Mouse (Mus musculus): ENCODE results near the gene Scube3. TPM values are rescaled to one million over a fixed set of nuclear protein-coding genes. Genes with fewer than 3 reads are reported as not detected.

The Scube3 gene
- polyA plus RNA-seq, 1 experiment from 2014 or later: 5.2 TPM

DNA sequence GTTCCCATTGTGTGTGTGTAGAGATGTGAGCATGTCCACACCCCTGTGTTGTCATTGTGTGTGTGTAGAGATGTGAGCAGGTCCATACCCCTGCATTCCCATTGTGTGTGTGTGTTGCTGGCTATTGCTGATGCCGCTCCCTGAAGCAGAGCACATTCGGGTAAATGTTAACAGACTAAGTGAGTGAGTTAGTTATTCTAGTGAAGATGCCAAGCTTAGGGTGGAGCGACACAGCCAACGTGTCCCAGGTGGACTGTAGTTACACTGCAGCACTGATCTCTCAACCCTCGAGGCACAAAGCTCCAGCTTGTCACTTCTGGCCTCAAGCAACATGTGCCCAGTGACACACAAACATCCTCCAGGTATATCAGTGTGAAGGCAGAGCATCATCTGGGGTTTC, 46.4 kb downstream of the Scube3 start:
- Histone ChIP-seq H3K4me2 (no peak overlapping the region), H3K9ac (no peak overlapping the region), H3K4me1 (replicated peaks) (peaks cover 2% of the 10 kb centered on the region; the same call in 1 of the 2 replicates), H3K36me3 (peaks cover 44% of the 10 kb centered on the region), H3K9me3 (no peaks in the 10 kb centered on the region), H3K27ac (replicated peaks) (no peak overlapping the region), H3K27me3 (no peaks in the 10 kb centered on the region), H3K4me3 (no peak overlapping the region)
- ATAC-seq (ENCODE audit: low read depth): no peak
- 92% methylated on average over 5 of the region's 5 CpGs for WGBS

DNA sequence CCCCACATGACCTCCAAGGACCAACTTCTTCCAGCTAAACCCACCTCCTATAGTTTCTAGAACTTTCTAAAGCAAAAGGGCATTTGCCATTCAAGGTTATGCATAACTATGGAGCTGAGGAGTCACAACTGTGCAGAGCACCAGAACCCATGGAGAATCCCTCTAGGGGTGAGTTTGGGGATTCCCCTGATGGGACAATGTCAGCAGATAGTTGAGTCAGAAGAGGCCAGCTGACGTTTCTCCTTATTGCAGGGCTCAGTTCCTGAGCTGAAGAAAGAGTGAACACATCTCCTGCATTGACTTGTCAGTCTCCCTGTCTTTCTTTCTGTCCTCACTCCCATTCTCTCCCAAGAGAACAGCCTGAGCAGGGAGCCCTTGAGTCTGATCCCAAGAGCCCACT, 50.8 kb downstream of the Scube3 start:
- 78% methylated on average over 1 of the region's 1 CpGs for WGBS
- Histone ChIP-seq H3K9me3 (no peaks in the 10 kb centered on the region), H3K9ac (no peak overlapping the region), H3K36me3 (peaks cover 75% of the 10 kb centered on the region), H3K27ac (replicated peaks) (no peak overlapping the region), H3K27me3 (no peaks in the 10 kb centered on the region), H3K4me2 (no peak overlapping the region), H3K4me3 (no peak overlapping the region), H3K4me1 (replicated peaks) (0 out of 2 replicates have a peak, but pooled peaks cover 3% of the 10 kb centered on the region)
- ATAC-seq (ENCODE audit: low read depth): no peak

DNA sequence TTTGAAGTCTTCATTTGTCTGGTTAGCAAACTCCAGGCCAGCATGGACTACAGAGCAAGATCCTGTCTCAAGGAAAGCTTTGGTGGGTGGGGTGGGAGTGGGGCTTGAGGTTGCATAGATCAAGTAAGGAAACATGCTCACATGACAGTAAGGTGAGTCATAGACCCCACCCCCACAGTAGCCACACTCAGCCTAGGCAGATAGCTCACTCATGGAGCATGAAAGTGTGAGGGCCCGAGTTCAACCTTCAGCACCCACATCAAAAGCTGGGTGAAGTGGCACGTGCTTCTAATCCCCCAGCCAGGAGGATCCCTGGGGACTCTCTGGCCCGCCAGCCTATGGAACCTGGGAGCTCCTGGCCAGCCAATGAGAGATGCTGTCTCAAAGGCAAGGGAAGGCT, 51.6 kb downstream of the Scube3 start:
- Histone ChIP-seq H3K4me1 (replicated peaks) (0 out of 2 replicates have a peak, but pooled peaks cover 3% of the 10 kb centered on the region), H3K27ac (replicated peaks) (no peak overlapping the region), H3K27me3 (no peaks in the 10 kb centered on the region), H3K9me3 (no peaks in the 10 kb centered on the region), H3K9ac (no peak overlapping the region), H3K4me2 (no peak overlapping the region), H3K4me3 (no peak overlapping the region), H3K36me3 (peaks cover 83% of the 10 kb centered on the region)
- 86% methylated on average over 3 of the region's 3 CpGs for WGBS
- ATAC-seq (ENCODE audit: low read depth): no peak

DNA sequence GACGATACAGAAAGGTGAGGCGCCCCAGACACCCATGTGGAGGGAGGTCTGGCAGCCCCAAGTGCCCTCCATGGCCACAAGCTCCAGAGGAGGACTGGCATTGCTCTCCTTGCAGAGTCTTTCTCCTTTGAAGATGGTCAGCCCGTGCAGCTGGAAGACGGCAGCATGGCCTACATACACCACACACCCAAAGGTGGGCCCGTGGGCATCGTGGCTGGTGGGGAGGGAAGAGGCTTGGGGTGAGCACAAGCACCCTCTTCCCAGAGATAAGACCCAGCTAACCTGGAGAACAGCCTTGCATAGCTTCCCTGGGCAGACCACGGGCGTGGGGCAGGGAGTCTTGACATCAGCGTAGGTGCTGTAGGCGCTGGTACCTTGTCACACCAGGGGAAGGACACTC, 53.1 kb downstream of the Scube3 start:
- WGBS: 97% methylated on average over 10 of the region's 10 CpGs
- no peak overlapping the region for H3K4me2 ChIP-seq
- no peak for ATAC-seq (ENCODE audit: low read depth)
- H3K4me3 ChIP-seq: no peak overlapping the region
- 0 out of 2 replicates have a peak, but pooled peaks cover 3% of the 10 kb centered on the region for H3K4me1 ChIP-seq (replicated peaks)
- no peak overlapping the region for H3K27ac ChIP-seq (replicated peaks)
- H3K27me3 ChIP-seq: no peaks in the 10 kb centered on the region
- peaks cover 89% of the 10 kb centered on the region for H3K36me3 ChIP-seq
- no peaks in the 10 kb centered on the region for H3K9me3 ChIP-seq
- no peak overlapping the region for H3K9ac ChIP-seq

DNA sequence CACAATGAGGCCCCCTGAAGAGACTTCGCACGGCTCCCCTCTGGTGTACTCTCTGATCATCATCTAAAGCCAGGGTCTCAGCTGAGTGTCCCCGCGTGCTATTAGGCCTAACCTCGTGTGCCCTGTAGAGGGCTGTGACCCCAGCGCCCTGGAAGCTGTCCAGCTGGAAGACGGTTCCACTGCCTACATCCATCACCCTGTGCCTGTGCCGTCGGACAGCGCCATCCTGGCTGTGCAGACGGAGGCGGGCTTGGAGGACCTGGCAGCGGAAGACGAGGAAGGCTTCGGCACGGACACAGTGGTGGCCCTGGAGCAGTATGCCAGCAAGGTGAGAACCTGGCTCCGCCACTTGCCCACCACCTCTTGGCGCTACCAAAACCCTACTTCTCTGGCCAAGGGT, 55.7 kb downstream of the Scube3 start:
- Histone ChIP-seq H3K36me3 (peaks cover 91% of the 10 kb centered on the region), H3K4me2 (no peak overlapping the region), H3K4me1 (replicated peaks) (0 out of 2 replicates have a peak, but pooled peaks cover 3% of the 10 kb centered on the region), H3K27ac (replicated peaks) (no peak overlapping the region; the same call in 1 of the 2 replicates), H3K27me3 (no peaks in the 10 kb centered on the region), H3K9ac (no peak overlapping the region), H3K9me3 (no peaks in the 10 kb centered on the region), H3K4me3 (no peak overlapping the region)
- WGBS: 76% methylated on average over 18 of the region's 18 CpGs
- no peak for ATAC-seq (ENCODE audit: low read depth)

DNA sequence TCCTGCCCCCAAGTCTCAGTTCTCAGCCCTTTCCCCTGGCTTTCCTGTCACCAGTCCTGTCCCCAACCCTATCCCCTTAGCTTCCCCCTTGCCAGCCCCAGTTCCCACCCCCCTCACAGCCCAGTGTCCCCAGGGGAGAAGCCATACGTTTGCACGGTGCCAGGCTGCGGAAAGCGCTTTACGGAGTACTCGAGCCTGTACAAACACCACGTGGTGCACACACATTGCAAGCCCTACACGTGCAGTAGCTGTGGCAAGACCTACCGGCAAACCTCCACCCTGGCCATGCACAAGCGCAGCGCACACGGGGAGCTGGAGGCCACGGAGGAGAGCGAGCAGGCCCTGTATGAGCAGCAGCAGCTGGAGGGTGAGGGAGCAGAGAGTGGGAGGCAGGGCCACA, 60.0 kb downstream of the Scube3 start:
- no peak overlapping the region for H3K4me3 ChIP-seq
- H3K4me1 ChIP-seq (replicated peaks): peaks cover 3% of the 10 kb centered on the region; the same call in 1 of the 2 replicates
- no peak overlapping the region for H3K27ac ChIP-seq (replicated peaks)
- 81% methylated on average over 14 of the region's 14 CpGs for WGBS
- no peak for ATAC-seq (ENCODE audit: low read depth)
- no peak overlapping the region for H3K4me2 ChIP-seq
- H3K9me3 ChIP-seq: no peaks in the 10 kb centered on the region
- no peak overlapping the region for H3K9ac ChIP-seq
- peaks cover 83% of the 10 kb centered on the region for H3K36me3 ChIP-seq
- H3K27me3 ChIP-seq: no peaks in the 10 kb centered on the region

DNA sequence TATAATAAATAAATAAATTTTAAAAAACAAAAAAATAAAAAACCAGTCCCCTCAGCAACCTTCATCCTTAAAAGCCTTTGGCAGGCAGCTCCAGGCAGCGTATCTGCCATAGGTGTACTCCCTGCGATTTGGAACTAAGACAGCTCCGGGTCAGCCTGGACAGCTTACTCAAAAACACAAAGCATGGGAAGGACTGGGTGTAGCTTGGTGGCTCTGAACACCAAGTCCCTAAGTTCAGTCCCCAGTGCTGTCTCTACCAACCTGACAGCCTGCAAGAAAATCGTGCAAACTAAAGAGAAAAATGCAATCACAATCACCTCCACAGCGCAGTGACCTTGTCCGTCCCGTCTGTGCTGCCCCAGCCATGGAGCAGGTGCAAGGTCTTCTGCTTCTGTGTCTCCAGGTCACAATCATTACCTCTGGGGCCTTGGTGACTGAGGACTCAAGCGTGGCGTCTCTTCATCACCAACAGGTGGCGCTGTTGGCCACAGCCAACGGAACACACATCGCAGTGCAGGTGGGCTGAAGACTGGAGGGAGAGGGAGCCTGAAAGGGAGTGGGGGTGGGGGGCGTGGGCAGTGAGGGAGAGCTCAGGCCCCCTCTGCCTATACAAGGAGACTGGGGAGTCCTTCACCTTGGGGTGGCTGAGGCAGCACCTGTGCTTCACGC, 62.2 kb downstream of the Scube3 start:
- Histone ChIP-seq H3K36me3 (peaks cover 63% of the 10 kb centered on the region), H3K4me2 (no peak overlapping the region), H3K27me3 (no peaks in the 10 kb centered on the region), H3K4me3 (no peak overlapping the region), H3K9ac (no peak overlapping the region), H3K27ac (replicated peaks) (no peak overlapping the region), H3K4me1 (replicated peaks) (peaks cover 15% of the 10 kb centered on the region), H3K9me3 (no peaks in the 10 kb centered on the region)
- 40% methylated on average over 14 of the region's 14 CpGs for WGBS
- ATAC-seq (ENCODE audit: low read depth): 0 out of 2 replicates have a peak, but pooled peaks have one; percentile 28

DNA sequence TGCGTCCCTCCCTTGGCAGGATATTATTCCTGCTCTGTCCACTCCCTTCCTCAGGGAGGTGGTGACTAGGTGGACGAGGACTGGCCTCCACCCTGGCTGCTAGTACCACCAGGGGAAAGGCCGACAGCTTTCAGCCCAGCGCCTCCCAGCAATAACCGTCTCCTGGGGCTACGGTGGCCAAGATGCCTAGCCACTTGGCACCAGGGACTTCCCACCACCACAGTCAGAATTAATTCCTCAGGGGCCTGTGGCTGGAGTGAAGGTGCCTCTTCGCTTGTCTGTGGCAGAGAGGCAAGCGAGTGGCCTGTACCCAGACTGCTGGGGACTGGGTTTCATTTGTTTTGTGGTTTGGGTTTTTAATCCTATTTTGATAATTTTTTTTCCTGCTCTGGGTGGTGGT, 63.5 kb downstream of the Scube3 start:
- H3K9ac ChIP-seq: no peak overlapping the region
- no peak overlapping the region for H3K4me2 ChIP-seq
- no peaks in the 10 kb centered on the region for H3K9me3 ChIP-seq
- no peaks in the 10 kb centered on the region for H3K27me3 ChIP-seq
- peaks cover 15% of the 10 kb centered on the region for H3K4me1 ChIP-seq (replicated peaks)
- 88% methylated on average over 8 of the region's 8 CpGs for WGBS
- H3K4me3 ChIP-seq: no peak overlapping the region
- peaks cover 51% of the 10 kb centered on the region for H3K36me3 ChIP-seq
- no peak for ATAC-seq (ENCODE audit: low read depth)
- no peak overlapping the region for H3K27ac ChIP-seq (replicated peaks)

DNA sequence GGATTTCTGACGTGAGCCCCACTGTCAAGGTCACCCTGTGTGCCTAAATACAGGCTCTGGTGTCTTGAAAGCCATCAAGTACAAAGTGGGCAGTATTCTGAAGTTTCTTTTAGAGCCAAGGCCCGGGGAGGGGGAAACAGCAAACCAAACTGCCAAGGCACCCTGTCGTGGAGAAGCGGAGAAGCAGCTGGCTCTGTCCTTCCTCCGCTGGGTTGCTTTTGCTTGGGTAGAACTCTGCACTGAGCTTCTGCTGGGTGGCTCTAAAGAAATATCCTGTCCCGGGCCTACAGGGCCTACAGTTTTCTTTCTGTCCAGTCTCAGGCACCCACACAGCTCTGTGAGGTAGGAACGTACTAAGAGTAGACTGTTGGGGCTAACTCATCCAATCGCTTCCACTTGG, 65.2 kb downstream of the Scube3 start:
- H3K36me3 ChIP-seq: peaks cover 34% of the 10 kb centered on the region
- peak overlapping the region; percentile 68 for H3K27ac ChIP-seq (replicated peaks)
- no peak for ATAC-seq (ENCODE audit: low read depth)
- H3K4me3 ChIP-seq: no peak overlapping the region
- no peaks in the 10 kb centered on the region for H3K9me3 ChIP-seq
- H3K27me3 ChIP-seq: no peaks in the 10 kb centered on the region
- peak overlapping the region; percentile 40; the same call in 1 of the 2 replicates for H3K4me2 ChIP-seq
- peaks cover 15% of the 10 kb centered on the region for H3K4me1 ChIP-seq (replicated peaks)
- WGBS: 74% methylated on average over 8 of the region's 8 CpGs
- H3K9ac ChIP-seq: peak overlapping the region; percentile 52; the same call in 1 of the 2 replicates

DNA sequence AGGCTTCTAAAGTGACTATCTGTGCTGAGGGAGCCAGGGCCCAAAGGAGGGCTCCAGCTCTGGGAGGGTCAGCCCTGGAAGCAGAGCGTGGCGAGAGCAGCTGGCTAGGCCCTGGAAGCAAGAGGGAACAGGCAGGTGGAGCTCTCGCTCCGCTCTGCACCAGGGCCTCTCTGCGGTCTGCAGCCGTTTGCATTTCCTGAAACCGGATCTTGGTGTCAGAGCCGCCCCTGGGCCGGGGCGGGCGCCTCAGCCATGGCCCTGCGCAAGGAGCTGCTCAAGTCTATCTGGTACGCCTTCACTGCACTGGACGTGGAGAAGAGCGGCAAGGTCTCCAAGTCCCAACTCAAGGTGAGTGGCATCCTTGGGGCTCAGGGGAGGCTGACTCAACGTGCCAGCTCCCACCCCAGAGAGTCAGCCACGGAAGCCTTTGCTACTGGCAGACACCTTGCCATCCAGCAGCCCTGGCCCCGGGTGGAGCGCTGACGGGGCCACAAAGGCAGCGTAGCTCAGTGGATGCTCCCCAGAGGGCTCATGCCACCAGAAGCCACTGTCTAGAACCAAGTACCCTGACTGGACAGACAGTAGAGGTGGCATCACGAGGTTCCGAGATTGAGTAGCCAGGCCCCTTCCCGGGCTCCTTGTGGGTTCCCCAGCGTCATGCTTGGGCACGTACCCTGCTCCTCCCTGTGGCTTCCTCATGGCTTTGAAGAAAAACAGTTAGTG, 65.8 kb downstream of the Scube3 start, which contains the start of gene Def6:
Gene Def6, plus strand, starts transcription at position 188 of the 723 bp plus-strand sequence.
- Histone ChIP-seq H3K4me3 (peak within 1 kb of the TSS; percentile 21), H3K9me3 (no peaks in the 10 kb centered on the region), H3K36me3 (peaks cover 27% of the 10 kb centered on the region), H3K27ac (replicated peaks) (peak within 1 kb of the TSS; percentile 68), H3K27me3 (no peaks in the 10 kb centered on the region), H3K4me1 (replicated peaks) (peaks cover 15% of the 10 kb centered on the region), H3K9ac (peak within 1 kb of the TSS; percentile 52), H3K4me2 (peak within 1 kb of the TSS; percentile 40)
- 24% methylated on average over 26 of the region's 26 CpGs for WGBS
- peak; percentile 60 for ATAC-seq (ENCODE audit: low read depth)

DNA sequence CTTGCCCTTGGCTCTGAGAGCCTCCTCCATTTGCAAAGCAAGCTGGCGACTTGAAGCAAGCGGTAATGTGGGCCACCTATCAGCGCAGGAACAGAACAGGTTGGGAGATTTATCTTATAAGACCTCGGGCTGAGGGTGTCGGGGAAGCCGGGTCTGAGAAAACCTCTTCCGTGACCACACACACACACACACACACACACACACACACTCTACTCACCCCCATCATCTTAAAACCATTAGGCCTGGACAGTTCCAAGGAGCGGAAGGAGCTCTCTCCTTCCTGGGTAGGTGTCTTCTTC, 66.3 kb downstream of the Scube3 start:
- Histone ChIP-seq H3K9me3 (no peaks in the 10 kb centered on the region), H3K4me3 (peak overlapping the region; percentile 21; the same call in 1 of the 2 replicates), H3K27ac (replicated peaks) (no peak overlapping the region), H3K4me1 (replicated peaks) (peaks cover 15% of the 10 kb centered on the region), H3K9ac (peak overlapping the region; percentile 52; the same call in 1 of the 2 replicates), H3K36me3 (peaks cover 22% of the 10 kb centered on the region), H3K27me3 (no peaks in the 10 kb centered on the region), H3K4me2 (peak overlapping the region; percentile 40)
- no peak for ATAC-seq (ENCODE audit: low read depth)
- 80% methylated on average over 8 of the region's 8 CpGs for WGBS

DNA sequence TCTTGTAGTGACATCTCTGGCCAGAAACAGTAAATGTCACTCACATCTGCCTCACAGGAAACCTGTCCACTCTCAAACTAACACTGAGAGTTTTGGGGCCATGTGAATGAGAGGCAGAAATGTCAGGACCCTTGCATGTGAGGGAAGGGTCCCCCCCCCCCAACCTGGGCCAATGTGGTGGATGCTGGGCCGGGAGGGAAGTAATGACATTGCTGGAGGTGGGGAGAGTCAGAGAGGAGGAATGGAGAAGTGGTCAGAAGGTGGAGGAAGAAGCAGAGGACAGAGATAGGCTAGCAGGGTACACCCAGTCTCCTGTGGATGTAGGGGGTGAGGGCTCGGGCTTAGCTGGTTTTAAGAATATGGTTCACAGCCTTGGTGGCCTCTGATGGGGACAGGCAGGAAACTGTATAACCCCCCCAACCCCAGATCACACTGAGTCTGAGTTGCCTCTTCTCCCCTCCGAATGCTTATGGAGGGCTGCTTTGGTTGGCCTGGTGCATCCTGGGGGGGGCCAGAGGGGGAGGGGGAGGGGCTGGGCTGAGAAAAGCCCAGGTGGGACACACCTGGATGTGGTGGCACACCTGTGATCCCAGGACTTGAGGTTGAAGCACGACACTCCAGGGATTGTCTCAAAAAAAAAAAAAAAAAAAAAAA, 67.6 kb downstream of the Scube3 start:
- no peak overlapping the region for H3K4me2 ChIP-seq
- ATAC-seq (ENCODE audit: low read depth): no peak
- H3K36me3 ChIP-seq: peaks cover 16% of the 10 kb centered on the region
- no peak overlapping the region for H3K4me3 ChIP-seq
- no peaks in the 10 kb centered on the region for H3K9me3 ChIP-seq
- WGBS: 72% methylated on average over 4 of the region's 4 CpGs
- H3K4me1 ChIP-seq (replicated peaks): peaks cover 15% of the 10 kb centered on the region
- H3K9ac ChIP-seq: no peak overlapping the region
- H3K27ac ChIP-seq (replicated peaks): no peak overlapping the region
- H3K27me3 ChIP-seq: no peaks in the 10 kb centered on the region

All from neural tube, embryonic 13.5 days (tissue).